Mouse (Mus musculus): ENCODE measurements around the gene Med17.

Gene Med17

GRCm38 (mm10) chr9:15238297-15238990 is 41.3 kb downstream of the Med17 start:
- DNase-seq (ENCODE audit: extremely low read depth, low read depth, low spot score), result no peak

- no peak for DNase-seq (ENCODE audit: extremely low read depth, low read depth, low spot score)
Observed at GRCm38 (mm10) chr9:15237516-15238296, 42.0 kb downstream of the Med17 start.

GRCm38 (mm10) chr9:15235986-15236385 is 43.7 kb downstream of the Med17 start:
- no peak for DNase-seq (ENCODE audit: extremely low read depth, low read depth, low spot score)

GRCm38 (mm10) chr9:15233604-15234003 is 46.1 kb downstream of the Med17 start:
- DNase-seq (ENCODE audit: extremely low read depth, low read depth, low spot score), result no peak

- no peak for DNase-seq (ENCODE audit: extremely low read depth, low read depth, low spot score)
Observed at GRCm38 (mm10) chr9:15232445-15232844, 47.3 kb downstream of the Med17 start.

GRCm38 (mm10) chr9:15224912-15225311 is 54.8 kb downstream of the Med17 start:
- no peak for DNase-seq (ENCODE audit: extremely low read depth, low read depth, low spot score)

- DNase-seq (ENCODE audit: extremely low read depth, low read depth, low spot score), result no peak
Observed at GRCm38 (mm10) chr9:15213695-15214094, 66.0 kb downstream of the Med17 start.

GRCm38 (mm10) chr9:15211876-15212275 is 67.9 kb downstream of the Med17 start:
- no peak for DNase-seq (ENCODE audit: extremely low read depth, low read depth, low spot score)

Data from fat pad, adult 2 months (tissue).